Mouse (Mus musculus) ES-Bruce4 (cell line): Measurements from ENCODE around the gene Ddx49.

Experiments used
- CTCF ChIP-seq: IDR thresholded peaks from one replicate; pipeline ENCODE4 v1.8.1; 2011; ENCODE audit warnings: low read depth, low read length
- EP300 ChIP-seq: IDR thresholded peaks from 2 replicates; pipeline ENCODE4 v1.6.1; 2011; ENCODE audit warnings: low read depth, low read length; ENCODE audit not compliant: insufficient read depth
- POLR2A ChIP-seq: IDR thresholded peaks from one replicate; pipeline ENCODE4 v1.8.1; 2011; ENCODE audit warnings: low read length; ENCODE audit not compliant: insufficient read depth

- no peak for TF ChIP-seq CTCF
- TF ChIP-seq POLR2A: no peak
- no peak for TF ChIP-seq EP300
Observed at GRCm38 (mm10) chr8:70343076-70343475, 40.8 kb upstream of the Ddx49 start.
